Mouse (Mus musculus): ENCODE results near the gene Slc39a3.
A peak's percentile ranks its signal among the peaks of the same experiment; 100 is the strongest.
"Not testable (repeated sequence)": the region's sequence is repeated elsewhere in the genome, so short reads cannot be mapped to it uniquely, and the experiment has no call there.

Slc39a3 gene

GRCm38 (mm10) chr10:81014393-81015384, 22.5 kb downstream of the Slc39a3 start, which contains the start of gene Gng7:
TSS of gene Gng7 (minus strand) at chr10:81014945.
- DNase-seq (ENCODE audit: inconsistent age in 2 of 2, low spot score in 1 of 2): peak; percentile 99 to 100

- DNase-seq (ENCODE audit: inconsistent age in 2 of 2, low spot score in 1 of 2): no peak
Measured at GRCm38 (mm10) chr10:81010851-81011250, 26.4 kb downstream of the Slc39a3 start.

GRCm38 (mm10) chr10:81007240-81007639, 30.0 kb downstream of the Slc39a3 start:
- DNase-seq (ENCODE audit: inconsistent age in 2 of 2, low spot score in 1 of 2): no peak

- DNase-seq (ENCODE audit: inconsistent age in 2 of 2, low spot score in 1 of 2): no peak
Measured at GRCm38 (mm10) chr10:81006005-81006677, 31.1 kb downstream of the Slc39a3 start.

DNA sequence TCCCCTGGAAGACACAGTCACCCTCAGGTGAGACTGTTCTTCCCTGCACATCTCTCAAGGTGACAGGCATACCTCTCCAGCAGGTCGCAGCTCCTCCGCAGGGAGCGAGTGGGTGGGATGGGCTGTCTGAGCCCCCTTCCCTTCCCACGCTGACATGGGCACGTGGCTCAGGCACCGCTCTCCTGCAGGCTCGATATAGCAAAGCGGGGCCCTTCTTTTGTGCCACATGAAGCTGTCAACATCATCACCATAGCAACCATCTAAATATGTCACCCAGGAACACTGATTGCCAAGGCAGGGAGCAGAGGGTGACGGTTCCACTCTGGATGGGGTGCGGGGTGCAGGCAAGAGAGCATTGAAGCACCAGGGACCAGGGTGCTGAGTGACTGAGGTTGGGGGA, 36.1 kb downstream of the Slc39a3 start:
- peak in 1 of 2 experiments; percentile 20 for DNase-seq (ENCODE audit: inconsistent age in 2 of 2, low spot score in 1 of 2)

DNA sequence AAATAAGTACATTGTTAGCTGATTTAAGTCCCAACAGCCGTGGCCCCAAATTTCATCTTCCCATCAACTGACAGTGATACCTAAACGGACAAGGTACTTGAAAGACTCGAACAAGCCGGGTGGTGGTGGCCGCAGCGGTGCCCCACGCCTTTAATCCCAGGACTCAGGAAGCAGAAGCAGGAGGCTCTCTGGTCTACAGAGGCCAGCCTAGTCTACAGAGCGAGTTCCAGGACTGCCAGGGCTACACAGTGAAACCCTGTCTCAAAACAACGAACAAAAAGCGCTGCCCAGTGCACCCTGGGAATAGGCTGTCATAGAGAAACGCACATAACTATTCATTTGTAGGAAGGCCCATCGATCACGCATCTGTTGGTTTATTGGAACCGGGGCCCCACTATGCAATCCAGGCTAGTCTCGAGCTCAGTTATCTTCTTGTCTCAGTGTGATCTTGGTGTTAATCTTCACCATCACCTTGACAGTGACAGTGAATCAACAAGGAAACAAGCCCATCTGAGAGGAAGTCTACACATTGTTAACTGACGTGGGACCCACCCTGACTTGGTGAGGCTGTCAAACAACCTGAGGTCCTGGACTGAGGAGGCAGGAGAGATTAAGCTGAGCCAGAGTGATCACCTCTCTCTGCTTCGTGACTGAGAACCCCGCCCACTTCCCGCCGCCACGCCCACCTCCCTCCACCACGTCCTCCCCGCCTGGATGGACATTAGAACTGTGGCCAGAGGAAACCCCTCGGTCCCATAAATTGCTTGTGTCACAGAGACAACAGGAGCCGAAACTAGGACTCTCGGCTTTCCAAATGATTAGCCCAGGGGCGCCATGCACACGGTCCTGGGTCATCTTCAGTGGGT, 36.8 kb downstream of the Slc39a3 start:
- no peak for DNase-seq (ENCODE audit: inconsistent age in 2 of 2, low spot score in 1 of 2)

GRCm38 (mm10) chr10:80999362-81000196, 37.6 kb downstream of the Slc39a3 start:
- DNase-seq (ENCODE audit: inconsistent age in 2 of 2, low spot score in 1 of 2): peak; percentile 88 to 97

DNA sequence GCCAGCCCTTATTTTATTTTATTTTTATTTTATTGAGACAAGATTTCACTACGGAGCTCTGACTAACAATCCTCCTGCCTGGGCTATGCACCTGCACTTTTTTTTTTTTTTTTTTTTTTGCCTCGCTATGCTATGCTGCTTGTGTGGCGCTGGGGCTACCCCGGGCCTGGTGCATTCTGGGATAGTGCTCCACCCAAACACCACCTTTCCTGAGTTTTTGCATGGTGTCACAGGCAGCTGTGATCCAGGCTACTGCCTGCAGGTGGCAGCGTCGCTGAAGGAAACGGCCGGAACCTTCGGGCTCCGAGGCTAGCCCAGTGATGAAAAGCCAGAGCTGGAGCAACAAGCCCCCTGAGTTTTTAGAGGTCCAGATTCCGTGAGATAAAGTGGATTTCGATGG, 38.4 kb downstream of the Slc39a3 start:
- DNase-seq (ENCODE audit: inconsistent age in 2 of 2, low spot score in 1 of 2): peak in 1 of 2 experiments; percentile 82

- no peak for DNase-seq (ENCODE audit: inconsistent age in 2 of 2, low spot score in 1 of 2)
Measured at GRCm38 (mm10) chr10:80998021-80998420, 39.2 kb downstream of the Slc39a3 start.

GRCm38 (mm10) chr10:80997332-80997731, 39.9 kb downstream of the Slc39a3 start:
- DNase-seq (ENCODE audit: inconsistent age in 2 of 2, low spot score in 1 of 2): no peak

- no peak for DNase-seq (ENCODE audit: inconsistent age in 2 of 2, low spot score in 1 of 2)
Measured at GRCm38 (mm10) chr10:80996501-80996900, 40.7 kb downstream of the Slc39a3 start.

DNA sequence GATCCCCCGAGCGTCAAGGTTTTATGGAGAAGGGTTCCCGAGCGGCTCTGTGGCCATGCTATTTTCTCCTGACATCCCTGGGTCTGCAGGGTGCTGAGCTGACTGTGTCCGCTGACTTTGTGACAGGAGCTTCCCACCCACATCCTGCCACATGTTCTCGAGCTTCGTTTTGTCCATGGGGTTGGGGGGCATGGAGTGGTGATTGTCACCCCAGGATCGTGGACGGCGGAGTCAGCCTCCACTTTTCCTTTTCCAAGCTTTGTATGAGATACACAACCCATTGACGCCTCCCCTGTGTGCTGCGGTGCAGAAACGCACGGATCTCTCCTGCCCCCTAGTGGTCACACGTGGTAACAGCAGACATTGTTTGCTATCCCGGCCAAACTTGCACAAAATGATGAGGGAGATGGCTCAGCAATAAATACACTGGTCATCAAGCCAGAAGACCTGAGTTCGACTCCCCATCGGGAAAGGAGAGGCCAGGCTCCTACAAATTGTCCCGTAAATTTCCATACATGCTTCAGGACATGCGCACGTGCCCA, 42.1 kb downstream of the Slc39a3 start:
- DNase-seq (ENCODE audit: inconsistent age in 2 of 2, low spot score in 1 of 2): peak; percentile 86 to 95

DNA sequence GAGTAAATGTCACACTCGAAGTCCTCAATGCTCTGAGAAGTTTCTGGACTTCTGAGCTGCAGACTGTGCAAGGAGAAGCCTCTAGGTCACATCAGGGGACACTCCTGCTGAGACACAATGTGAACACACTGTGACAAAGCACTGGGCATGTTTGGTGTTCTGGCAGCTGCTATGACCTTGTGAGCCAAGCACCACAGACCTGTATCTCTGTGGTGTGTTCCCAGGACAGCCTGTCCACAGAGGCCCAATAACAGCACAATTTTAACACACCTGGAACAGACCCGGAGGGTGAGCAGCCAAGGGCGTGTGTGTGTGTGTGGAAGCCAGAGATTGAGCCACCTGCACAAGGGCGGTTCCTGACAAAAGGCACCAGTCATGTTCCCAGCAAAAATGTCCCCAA, 42.6 kb downstream of the Slc39a3 start:
- peak; percentile 37 to 61 for DNase-seq (ENCODE audit: inconsistent age in 2 of 2, low spot score in 1 of 2)

DNA sequence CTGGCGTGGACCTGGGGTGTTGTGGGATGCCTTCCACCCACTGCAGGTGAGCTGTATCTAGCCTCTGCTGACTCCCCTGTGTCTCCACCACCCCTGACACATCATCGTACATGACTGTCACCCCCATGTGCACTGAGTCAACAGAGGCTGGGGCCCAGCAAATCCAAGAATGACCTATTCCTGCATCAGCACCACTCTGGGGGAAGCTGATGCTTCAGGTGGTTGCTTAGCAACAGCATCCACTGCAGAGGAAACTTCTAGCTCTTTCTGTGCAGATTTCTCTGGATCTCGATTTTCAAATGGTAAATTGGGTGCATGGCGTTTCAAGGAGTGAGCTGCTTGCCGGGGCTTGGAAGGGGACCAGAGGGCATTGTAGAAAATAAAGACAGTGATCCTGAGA, 44.0 kb downstream of the Slc39a3 start:
- DNase-seq (ENCODE audit: inconsistent age in 2 of 2, low spot score in 1 of 2): no peak

- DNase-seq (ENCODE audit: inconsistent age in 2 of 2, low spot score in 1 of 2): no peak
Measured at GRCm38 (mm10) chr10:80991945-80992344, 45.3 kb downstream of the Slc39a3 start.

DNA sequence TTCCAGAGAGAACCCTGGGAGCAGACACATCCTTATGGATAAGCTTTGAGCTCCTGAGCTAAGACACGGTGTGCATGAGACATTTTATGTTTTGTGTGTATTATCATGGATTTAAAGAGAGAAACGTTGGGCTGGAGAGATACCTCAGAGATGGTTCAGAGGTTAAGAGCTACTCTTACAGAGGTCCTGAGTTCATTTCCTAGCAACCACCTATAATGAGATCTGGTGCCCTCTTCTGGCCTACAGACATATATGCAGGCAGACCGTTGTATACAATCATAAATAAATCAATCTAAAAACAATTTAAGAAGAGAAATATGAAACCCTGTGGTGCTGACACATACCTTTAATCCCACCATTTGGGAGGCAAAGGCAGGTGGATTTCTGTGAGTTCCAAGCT, 46.2 kb downstream of the Slc39a3 start:
- peak in 1 of 2 experiments; percentile 65 for DNase-seq (ENCODE audit: inconsistent age in 2 of 2, low spot score in 1 of 2)

DNA sequence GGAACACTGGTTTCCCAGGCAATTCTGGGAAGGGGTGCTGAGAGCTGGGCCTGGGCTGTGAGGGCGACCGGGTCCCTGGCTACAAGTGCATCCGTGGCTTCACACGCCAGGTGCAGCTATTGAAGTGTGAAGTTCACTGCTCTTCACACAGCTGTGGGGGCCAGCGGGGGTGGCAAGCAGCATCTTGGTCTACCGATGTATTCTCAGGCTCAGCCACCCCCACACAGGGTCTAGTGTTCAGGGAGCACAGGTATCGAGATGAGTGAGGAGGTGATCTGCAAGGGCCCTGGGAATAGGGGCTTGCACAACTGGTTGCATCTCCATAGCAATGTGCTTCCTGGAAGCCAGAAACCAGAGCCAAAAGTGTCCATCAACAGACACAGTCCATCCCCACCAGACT, 46.8 kb downstream of the Slc39a3 start:
- peak in 1 of 2 experiments; percentile 20 for DNase-seq (ENCODE audit: inconsistent age in 2 of 2, low spot score in 1 of 2)

DNA sequence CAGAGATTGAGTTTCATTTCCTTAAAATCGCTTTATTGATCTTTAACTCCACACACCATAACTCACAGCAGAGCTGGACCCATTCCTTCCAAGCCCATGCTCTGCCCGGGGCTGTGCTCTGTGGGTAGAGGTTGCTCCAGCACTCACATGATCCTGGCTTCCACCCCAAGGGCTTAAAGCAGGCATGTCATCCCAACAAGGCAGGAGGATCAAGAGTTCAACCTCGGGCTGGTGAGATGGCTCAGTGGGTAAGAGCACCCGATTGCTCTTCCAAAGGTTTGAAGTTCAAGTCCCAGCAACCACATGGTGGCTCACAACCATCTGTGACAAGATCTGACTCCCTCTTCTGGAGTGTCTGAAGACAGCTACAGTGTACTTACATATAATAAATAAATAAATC, 47.4 kb downstream of the Slc39a3 start:
- DNase-seq (ENCODE audit: inconsistent age in 2 of 2, low spot score in 1 of 2): not testable (repeated sequence)

GRCm38 (mm10) chr10:80989446-80989845, 47.8 kb downstream of the Slc39a3 start:
- DNase-seq (ENCODE audit: inconsistent age in 2 of 2, low spot score in 1 of 2): peak in 1 of 2 experiments; percentile 29
